Mouse (Mus musculus): ENCODE data around the gene Brsk1. TPM values are rescaled to one million over a fixed set of nuclear protein-coding genes. Genes with fewer than 3 reads are reported as not detected.

The Brsk1 gene
- total RNA-seq, 2 experiments from 2014 or later = 436 to 437 TPM

DNA sequence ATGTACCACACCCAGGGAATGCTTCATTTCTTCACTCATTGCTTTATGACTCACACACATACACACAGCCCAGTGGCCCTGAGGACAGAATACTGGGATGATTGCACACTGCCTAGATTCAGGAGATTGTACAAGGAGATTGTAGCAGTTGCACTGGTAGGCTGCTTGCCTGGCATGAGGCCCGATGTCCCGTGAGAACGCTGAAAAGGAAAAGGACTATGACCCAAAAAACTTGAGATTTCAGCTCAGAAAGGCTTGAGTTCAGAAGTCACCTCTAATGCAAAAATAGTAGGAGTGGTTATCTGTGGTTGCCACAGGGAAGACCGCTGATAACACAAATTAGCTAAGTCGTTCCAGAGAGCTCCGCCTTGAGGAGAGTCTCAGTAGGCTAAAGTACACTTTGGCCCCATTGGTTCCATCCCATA, 42.6 kb downstream of the Brsk1 start:
- DNase-seq (ENCODE audit: low spot score in 2 of 2) = no peak

DNA sequence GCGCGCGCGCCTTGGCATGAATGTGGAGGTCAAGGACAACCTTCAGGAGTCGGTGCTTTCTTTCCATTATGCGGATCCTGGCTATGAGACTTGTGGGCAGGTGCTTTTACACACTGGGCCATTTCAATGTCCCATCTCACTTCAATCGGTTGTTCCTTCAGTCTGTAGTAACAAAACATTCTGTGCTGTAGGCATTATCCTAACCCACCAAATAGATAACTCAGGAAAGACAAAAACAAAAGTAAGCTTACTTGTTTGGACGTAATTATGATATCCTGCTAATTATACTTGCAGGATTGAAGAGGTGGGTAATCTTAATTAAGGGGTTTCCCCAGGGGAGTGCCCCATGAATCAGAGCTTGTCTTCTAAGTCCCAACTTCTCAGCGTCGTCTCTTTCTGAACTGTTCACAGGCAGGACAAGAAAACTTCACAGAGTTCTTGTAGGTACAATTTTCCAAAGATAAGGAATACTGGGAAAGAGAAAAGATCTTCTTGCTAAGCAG, 48.7 kb downstream of the Brsk1 start:
- DNase-seq (ENCODE audit: low spot score in 2 of 2) = no peak

DNA sequence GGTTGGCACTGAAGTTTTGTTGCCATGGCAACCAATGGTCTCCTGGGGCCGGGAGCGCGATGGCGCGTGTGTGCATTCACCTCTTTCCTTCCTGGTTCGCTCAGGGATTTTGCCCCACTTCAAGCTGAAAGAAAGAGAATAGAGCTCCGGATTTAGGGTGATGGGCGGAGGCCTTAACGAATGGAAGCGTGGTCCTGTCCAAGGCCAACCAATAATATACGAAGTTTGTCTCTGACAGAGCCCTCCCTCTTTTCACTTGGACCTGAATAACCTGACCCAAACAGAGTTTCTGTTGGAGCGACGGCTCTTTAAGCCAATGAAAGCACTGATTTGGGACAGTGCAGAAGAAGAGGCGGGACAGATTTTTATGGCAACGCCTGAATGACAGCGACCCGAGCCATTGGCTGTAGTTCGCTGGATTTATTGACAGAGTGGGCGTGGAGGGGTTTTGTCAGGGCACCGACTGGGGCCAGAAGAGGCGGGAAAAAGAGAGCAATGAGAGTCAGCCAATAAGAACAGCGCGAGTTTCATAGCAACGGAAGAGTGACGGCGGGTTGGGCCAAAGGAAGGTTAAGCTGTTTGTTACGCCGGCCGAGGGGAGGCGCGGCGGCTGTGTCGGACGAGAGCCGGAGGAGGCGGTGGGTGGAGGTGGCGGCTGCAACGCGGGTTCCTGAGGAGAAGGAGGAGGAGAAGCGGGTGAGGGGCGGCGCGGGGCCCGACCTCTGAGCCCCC, 49.3 kb downstream of the Brsk1 start, which contains the start of gene Kmt5c:
Kmt5c (plus strand) TSS at position 572 of the 732 bp plus-strand sequence.
- DNase-seq (ENCODE audit: low spot score in 2 of 2) = peak; percentile 97 to 99

DNA sequence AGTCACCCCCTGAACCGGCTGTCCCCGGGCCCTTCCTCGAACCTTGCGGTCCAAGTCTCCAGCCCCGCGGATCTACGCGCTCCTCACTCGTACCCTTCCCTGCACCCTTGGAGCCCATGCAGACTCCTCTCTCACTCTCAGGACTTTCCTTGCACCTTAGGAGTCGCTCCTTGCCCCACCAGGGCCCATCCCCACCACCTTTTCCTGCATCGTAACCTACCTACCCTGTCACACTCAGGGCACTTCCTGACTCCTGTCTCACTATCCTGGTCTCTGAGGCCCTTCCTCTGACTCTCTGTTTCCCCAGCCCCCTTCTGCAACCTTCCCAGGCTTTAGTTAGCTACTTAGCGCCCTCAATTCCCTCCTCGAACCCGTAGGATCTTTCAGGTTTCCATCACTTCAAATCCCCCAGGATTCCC, 49.9 kb downstream of the Brsk1 start:
- DNase-seq (ENCODE audit: low spot score in 2 of 2) = no peak

DNA sequence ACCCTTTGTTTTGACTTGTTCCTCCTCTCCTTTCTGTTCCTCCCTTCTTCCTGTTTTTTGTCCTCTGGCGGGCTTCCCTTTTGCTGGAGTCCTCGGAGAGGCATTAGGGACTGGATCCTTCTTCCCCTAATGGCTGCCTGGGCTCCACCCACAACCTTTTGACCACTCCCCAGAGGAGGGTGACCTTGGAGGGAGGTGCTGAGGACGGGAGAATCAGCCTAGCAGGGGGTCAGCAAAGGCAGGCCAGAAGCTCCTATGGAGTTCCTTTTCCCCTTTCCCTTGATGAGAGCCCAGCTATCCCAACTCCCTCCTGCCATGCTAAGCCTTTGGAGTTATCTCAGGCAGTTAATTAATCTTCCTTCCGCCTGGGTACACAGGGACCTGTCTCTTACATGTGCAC, 50.7 kb downstream of the Brsk1 start:
- no peak for DNase-seq (ENCODE audit: low spot score in 2 of 2)

DNA sequence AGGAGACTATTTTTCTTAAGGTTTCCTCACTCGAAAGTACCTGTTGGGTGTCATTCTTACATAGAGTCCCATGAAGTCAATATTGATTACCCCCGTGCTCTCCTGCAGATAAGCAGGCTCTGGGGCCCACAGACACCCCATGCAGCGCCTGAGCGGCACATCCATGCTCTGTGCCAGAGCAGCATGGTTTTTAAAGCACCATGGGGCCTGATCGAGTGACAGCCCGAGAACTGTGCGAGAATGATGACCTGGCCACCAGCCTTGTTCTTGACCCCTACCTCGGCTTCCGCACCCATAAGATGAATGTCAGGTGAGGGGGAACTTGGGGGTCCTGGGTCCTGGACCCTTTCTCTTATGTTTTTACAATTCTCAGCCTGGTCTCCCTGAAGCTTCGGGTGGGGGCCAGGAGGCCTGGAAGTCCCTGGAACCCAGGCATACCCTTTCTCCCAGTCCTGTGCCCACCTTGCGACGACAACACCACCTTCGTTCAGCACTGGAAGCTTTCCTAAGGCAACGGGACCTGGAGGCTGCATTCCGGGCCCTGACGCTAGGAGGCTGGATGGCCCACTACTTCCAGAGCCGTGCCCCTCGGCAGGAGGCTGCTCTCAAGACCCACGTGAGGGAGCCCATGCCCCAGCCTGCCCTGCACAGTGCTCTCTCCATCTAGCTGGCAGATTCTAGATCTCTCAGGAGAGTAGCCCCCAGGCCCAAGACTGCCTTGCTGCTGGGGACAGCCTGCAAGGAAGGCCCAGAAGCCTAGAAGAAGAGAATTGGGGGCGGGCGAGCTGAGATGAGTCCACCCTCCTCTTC, 51.5 kb downstream of the Brsk1 start:
- DNase-seq (ENCODE audit: low spot score in 2 of 2) = no peak

DNA sequence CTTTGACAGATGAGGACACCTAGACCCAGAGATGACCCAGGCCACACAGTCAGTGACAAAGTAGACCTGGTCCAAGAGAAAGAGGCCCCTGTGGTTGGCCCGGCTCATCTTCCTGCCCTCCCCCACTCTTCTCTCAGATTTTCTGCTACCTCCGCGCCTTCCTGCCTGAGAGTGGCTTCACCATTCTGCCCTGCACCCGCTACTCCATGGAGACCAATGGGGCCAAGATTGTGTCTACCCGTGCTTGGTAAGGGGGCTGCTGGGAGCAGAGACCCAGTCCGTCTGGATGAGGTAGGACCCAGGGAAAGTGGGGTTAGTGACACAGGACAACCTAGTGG, 52.0 kb downstream of the Brsk1 start:
- no peak for DNase-seq (ENCODE audit: low spot score in 2 of 2)

DNA sequence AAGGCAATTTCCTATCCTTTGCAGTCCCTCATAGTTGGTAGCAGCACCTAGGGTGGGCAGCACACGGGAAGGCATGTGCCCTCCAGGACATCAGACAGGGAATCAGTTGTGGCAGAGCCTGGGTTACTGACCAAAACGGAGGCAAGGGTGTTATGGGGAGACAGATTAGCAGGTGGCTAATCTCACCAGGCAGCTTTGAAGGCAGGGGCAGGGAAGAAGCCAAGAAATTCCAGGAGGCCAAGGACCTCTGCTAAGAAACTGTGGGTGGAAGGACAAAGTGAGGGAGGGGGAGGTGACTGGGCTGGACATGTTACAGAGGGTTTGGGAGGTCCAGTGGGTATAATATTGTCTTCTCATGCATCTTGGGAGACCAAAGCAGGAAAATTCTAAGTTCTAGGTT, 53.0 kb downstream of the Brsk1 start:
- no peak for DNase-seq (ENCODE audit: low spot score in 2 of 2)

DNA sequence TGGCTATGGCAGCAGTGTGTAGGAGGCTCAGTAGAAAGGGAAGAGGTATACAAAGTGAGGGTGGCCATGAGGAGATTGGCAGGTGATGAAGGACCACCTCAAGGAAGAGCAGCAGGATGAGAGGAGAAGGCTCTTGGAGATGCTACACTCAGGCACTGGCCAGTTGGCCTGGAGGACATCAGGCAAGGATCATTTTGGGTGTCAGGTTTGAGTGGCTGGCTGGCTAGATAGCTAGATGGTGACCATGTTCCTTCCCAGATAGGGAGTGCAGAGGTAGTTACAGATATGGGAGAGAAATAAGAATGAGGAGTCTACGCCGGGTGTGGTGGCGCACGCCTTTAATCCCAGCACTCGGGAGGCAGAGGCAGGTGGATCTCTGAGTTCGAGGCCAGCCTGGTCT, 54.5 kb downstream of the Brsk1 start:
- DNase-seq (ENCODE audit: low spot score in 2 of 2) = no peak

DNA sequence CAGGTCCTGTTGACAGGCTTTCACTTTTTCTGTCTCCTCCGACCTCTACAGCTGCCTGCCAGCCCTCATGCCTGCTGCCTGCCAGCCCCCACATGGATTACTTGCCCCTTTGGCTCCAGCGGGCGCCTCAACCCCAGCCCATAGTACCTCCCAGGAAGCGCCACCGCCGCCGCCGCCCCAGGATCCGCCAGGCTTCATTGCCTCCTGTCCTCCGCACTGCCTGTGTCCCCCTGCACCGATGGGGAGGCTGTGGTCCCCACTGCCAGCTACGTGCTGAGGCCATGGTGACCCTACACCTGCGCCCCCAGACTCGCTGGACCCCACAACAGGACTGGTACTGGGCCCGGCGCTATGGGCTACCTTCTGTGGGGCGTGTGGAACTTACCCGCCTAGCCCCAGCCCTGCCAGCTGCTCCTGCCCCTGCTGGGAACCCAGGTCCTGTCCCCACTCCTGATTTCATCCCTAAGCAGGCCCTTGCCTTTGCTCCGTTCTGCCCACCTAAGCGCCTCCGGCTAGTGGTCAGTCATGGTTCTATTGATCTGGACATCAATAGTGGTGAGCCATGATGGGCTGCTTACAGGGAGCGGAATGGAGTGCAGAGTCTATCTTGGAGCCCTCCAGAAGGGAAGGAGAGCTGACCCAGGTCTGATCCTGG, 56.0 kb downstream of the Brsk1 start:
- DNase-seq (ENCODE audit: low spot score in 2 of 2) = no peak

DNA sequence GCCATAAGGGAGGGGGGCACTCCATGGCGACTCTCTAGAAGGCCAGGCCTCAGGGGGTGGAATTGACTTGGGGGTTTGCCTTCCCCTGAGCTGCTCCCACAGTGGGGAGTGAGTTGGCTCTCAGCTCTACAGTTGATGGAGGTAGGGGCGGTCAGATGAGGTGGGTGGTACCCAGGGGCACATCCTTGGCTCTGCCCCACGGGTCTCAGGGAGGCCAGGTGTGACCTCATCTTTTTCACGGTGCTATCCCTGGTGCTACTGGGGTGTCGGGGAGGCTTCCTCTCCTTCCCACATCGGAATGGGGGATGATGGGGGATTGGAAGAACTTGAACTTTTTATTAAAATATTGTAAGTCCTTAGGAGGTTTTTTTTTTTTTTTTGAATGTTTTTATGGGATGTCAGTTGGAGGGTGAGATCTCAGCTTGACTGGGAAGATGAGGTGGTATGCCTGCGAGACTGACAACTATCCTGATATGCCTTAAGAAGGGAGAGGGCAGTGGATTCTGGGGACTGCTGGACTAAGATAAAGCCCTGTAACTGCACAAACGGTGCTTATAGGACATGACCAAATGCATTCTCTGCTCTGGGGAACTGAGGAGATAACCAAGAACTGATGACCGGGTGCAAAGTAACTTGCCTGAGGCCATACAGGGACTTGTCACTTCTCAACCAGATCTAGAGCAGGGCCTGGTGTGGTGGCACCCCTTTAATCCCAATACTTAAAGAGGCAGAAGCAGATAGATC, 56.9 kb downstream of the Brsk1 start:
- no peak for DNase-seq (ENCODE audit: low spot score in 2 of 2)

DNA sequence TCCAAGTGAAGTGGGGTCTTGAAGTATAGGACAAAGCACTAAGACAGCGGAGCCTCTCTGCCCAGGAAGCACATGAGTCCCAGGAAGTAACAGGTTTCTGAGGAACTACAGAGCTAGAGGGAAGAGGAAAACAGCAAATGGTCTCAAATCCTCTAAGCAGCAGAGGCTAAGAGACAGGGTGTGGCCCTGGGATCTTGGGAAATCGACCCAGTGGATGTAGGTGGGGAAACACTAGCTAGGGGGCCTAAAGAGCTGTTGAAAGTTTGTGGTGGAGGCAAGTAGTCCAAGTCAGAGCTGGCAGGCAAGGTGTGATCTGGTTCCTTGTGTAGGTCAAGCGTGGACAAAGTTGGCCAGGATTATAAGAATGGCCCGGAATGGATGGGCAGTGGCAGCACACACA, 57.9 kb downstream of the Brsk1 start:
- DNase-seq (ENCODE audit: low spot score in 2 of 2) = no peak

DNA sequence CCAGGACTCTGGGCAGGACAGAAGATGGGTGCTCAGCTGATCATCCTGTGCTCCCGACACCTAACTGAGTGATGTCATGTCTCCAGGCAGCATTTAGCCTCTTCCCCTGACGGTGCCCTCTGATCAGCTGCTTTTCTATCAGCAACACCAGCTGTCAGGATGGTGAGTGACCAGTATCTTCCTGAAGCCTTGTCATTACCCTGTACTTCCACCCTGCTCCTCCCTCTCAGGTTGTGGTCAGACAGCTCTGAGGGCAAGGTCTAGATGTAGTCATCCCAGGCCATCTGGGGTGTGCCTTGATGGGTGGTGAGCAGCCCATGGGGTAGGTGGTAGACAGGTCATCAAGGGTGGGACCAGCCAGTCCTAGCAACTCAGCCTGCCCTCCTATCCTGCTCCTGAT, 58.8 kb downstream of the Brsk1 start:
- DNase-seq (ENCODE audit: low spot score in 2 of 2) = no peak

DNA sequence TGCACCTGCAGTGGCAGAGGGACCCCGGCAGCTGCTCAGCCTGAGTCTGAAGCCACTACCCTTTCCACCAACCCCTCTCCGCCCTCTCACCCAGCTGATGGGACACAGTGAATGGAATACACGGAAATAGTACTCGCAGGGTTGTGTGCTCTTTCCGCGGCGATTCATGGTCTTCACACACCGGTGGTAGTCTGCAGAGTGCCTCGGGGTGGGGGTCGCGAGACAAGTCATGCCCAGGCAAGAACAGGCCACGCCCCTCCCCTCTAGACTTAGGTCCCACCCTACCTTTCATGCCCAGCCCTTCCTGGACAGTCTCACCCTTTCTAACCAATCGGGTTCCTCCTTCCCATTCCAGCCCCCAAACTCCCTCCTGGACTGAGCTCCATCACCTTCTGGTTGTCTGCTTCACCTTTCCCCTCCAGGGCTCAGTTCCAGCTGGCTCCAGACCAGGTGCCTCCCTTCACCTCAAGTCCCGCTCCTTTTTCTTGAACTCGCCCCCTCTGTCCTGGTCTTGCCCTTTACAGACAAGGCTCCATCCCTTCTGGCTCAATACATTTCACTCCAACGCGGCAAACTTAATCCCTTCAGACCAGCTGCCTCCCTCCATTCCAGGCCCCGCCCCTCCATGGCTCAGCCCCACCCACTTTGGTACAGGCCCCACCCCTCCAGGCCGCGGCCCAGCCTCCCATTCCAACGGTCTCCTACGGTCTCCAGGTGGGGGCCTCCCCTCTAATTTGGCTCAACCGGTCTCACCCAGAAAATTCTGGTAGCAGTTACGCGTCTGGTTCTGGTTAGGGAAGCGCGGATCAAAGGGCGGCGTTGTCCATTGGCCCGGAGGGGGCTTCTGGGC, 61.8 kb downstream of the Brsk1 start:
- DNase-seq (ENCODE audit: low spot score in 2 of 2) = no peak

DNA sequence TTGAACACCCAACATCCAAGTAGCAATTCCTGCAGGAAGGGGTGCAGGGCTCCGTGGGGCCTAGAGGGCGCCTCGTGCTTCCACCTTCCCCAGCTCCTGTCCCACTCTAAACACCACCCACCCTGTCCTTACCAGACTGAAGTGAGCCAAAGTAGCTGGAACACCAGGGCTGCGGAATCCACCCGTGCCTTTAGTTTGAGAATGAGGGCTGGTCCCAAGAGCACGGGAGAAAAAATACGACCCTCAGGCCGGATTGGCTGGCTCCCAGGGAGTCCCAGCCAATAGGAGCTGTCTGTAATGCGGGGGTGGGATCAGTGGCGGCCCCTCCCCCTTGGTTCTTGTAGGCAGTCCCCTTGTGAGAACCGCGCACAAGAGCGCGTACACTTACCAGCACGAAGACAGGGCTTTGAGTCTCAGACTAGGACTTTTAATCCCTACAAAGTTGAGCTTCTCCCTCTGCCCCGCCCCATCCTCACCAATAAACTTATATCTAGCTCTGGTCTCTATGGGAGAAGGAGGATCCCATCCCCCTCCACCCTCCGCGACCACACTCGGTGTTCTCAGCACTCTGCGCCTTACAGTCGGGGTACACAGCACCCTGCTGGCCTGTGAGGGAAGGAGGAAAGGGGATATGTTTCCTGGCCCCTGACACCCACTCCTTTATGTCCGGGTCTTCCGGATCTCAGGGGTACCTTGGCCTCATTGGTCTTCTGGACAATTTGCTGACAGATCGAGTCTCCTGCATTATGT, 62.6 kb downstream of the Brsk1 start, which contains the start of gene Cox6b2:
Cox6b2 (minus strand) TSS at position 274 of the 750 bp plus-strand sequence.
- peak in 1 of 2 experiments; percentile 25 for DNase-seq (ENCODE audit: low spot score in 2 of 2)

DNA sequence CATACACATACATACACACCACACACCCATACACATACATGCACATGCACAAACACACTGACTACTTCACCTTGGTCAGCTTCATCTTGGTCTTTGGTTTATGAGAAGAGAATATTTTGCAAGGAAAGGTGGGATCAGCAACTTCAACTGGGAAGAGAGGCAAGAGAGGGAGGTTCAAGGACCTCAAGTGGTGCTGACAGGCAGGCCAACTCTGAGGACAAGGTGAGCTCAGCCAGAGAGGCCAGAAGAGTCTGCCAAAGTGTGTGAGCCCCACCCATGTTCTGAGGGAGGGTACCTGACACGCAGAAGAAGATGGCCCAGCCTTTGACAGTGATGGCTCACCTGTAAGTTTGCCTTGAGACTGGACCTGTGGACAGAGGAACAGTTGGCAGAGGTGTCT, 69.3 kb downstream of the Brsk1 start:
- no peak for DNase-seq (ENCODE audit: low spot score in 2 of 2)

DNA sequence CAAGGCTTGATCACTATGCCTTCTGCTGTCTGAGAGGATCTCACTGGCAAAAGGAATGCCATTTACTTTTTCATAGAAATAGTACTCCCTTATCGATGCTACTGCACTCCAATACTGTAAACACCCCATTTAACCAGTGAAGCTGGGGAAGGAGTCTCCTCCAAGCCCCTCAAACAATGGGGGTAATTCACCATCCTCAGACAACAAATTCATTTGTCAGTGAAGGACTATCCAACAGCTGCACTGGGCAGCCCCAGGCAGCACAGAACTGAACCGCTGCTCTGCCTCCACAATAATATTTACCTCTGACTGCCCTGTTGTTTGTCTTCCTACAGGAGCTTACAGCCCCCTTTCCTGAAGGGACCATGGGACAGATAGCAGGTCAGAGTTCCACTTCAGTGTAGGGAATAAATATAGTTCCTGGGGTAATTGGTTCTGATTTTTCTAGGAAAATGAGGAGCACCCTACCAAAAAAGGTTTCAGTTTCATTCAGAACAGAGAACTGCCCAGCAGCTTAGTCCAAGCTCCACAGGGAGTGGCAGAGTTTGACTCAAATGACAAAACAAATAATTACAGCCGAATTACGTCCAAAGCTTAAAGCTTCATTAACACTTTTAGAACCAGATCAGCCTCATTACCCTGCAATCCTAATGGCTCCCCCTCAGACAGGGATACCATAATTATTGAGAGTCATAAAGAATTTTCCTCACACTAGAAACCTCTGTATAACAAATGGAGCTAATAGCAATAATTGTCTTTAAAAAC, 74.7 kb downstream of the Brsk1 start:
- no peak for DNase-seq (ENCODE audit: low spot score in 2 of 2)
